Mouse (Mus musculus) midbrain, embryonic 12.5 days (tissue): ENCODE measurements at regions not wholly inside any gene's neighbourhood (a gene's known extent, or its start where the extent isn't known, plus 50 kb on each side); places are given as distances from the start of the nearest gene placed in this dataset.
"Not testable (repeated sequence)": the region's sequence is repeated elsewhere in the genome, so short reads cannot be mapped to it uniquely, and the experiment has no call there.

ENCODE experiments used
- ATAC-seq: fragments of 200-750 bp; cut with Nextera tagmentation; 2 replicates; pipeline ENCODE4 v1.8.0; 2017; ENCODE audit warnings: low read depth, moderate TSS enrichment, moderate library complexity; ENCODE audit not compliant: low FRiP score
- H3K27ac ChIP-seq: fragments of 300-500 bp; sonication (generic); replicated peaks from 2 replicates; pipeline ENCODE4 v1.5.1; 2016; ENCODE audit warnings: mild to moderate bottlenecking
- H3K27me3 ChIP-seq: fragments of 300-500 bp; sonication (generic); 2 replicates; pipeline ENCODE4 v1.6.1; 2016; ENCODE audit warnings: mild to moderate bottlenecking
- H3K36me3 ChIP-seq: fragments of 300-500 bp; sonication (generic); 2 replicates; pipeline ENCODE4 v1.6.1; 2016
- H3K4me1 ChIP-seq: fragments of 300-500 bp; sonication (generic); 2 replicates; pipeline ENCODE4 v1.6.1; 2016
- H3K4me2 ChIP-seq: fragments of 300-500 bp; sonication (generic); replicated peaks from 2 replicates; pipeline ENCODE4 v1.6.1; 2016; ENCODE audit warnings: mild to moderate bottlenecking, moderate library complexity
- H3K4me3 ChIP-seq: fragments of 300-500 bp; sonication (generic); 2 replicates; pipeline ENCODE4 v1.5.1; 2016; ENCODE audit warnings: mild to moderate bottlenecking
- H3K9ac ChIP-seq: fragments of 300-500 bp; sonication (generic); replicated peaks from 2 replicates; pipeline ENCODE4 v1.6.1; 2016; ENCODE audit warnings: mild to moderate bottlenecking, moderate library complexity
- H3K9me3 ChIP-seq: fragments of 300-500 bp; sonication (generic); 2 replicates; pipeline ENCODE4 v1.6.1; 2016; ENCODE audit warnings: mild to moderate bottlenecking
- WGBS: fragments of 180-500 bp; shearing (Covaris S2); methylation state at CpG from one replicate; pipeline ENCODE4 v1.1.7; 2016; 5-methylcytosine and 5-hydroxymethylcytosine counted together

DNA sequence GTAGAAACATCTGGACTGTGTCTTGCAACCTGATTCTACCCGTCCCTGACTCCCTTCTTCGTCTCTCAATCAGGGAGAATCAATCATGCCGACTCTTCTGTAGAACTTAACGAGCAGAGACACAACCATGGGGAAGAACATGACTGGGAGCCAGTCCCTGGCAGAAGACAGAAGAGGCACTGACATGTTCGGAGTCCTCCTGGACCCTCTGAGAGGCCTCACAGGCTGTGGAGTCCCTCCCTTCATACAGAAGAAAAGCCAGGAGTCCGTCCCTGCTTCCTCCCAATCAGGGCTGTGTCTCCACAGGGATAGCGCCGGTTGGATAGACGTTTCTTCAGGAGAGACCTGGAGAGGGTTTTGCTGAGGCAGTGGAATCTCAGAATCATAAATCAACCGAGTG, 139.2 kb upstream of the Sulf2 start:
- 85% methylated on average over 10 of the region's 10 CpGs for WGBS
- no peak for ATAC-seq
- no peak overlapping the region for H3K9ac ChIP-seq
- H3K4me1 ChIP-seq: peaks cover 20% of the 10 kb centered on the region
- H3K4me3 ChIP-seq: no peak overlapping the region
- no peak overlapping the region for H3K4me2 ChIP-seq
- H3K27me3 ChIP-seq: peaks cover 36% of the 10 kb centered on the region
- no peaks in the 10 kb centered on the region for H3K9me3 ChIP-seq
- H3K36me3 ChIP-seq: no peaks in the 10 kb centered on the region
- no peak overlapping the region for H3K27ac ChIP-seq

DNA sequence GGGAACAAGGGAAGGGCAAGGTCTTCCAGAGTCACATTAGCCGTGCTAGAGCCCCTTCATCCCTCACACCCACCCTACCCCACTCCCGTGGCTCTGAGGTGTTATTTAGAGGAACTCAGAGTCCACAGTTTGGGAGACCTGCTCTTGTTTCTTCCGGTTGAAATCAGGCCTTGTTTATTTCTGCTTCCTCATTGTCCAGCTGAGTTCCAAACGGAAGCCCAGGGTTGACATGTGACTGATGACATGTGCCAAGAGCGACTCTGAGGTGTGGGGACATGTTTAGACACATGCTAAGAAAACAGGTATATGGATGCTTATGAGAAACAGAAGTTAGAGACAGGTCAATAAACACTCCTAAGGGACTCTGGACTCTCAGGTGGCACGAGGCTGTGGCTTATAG, 137.5 kb upstream of the Sulf2 start:
- Histone ChIP-seq H3K4me2 (no peak overlapping the region), H3K27me3 (peaks cover 40% of the 10 kb centered on the region), H3K4me1 (peaks cover 26% of the 10 kb centered on the region), H3K36me3 (no peaks in the 10 kb centered on the region), H3K4me3 (no peak overlapping the region), H3K9me3 (no peaks in the 10 kb centered on the region), H3K9ac (no peak overlapping the region), H3K27ac (no peak overlapping the region)
- WGBS: 88% methylated on average over 6 of the region's 6 CpGs
- ATAC-seq: no peak

DNA sequence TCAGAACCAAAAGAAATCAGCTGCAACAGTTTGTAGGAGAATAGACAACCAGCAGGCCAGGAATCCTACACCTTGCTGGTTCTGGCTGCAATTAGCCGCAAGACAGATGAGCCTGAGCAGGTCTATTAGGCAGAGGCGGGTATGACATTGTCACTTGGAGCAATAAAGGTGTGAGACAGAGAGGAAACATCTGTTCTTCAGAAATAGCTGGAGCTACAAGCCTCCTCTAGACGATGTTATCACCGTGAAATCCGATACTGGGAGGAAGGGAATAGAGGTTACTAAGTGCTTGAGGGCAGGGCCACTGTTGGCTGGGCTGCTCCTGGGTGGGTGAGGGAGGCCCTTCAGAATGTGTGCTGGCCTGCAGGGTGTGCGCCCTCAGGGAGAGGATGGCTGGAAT, 135.8 kb upstream of the Sulf2 start:
- Histone ChIP-seq H3K27ac (no peak overlapping the region), H3K27me3 (peaks cover 45% of the 10 kb centered on the region), H3K36me3 (no peaks in the 10 kb centered on the region), H3K4me1 (peaks cover 28% of the 10 kb centered on the region), H3K4me2 (no peak overlapping the region), H3K9me3 (no peaks in the 10 kb centered on the region), H3K9ac (no peak overlapping the region), H3K4me3 (no peak overlapping the region)
- ATAC-seq: no peak
- WGBS: 44% methylated on average over 6 of the region's 6 CpGs

DNA sequence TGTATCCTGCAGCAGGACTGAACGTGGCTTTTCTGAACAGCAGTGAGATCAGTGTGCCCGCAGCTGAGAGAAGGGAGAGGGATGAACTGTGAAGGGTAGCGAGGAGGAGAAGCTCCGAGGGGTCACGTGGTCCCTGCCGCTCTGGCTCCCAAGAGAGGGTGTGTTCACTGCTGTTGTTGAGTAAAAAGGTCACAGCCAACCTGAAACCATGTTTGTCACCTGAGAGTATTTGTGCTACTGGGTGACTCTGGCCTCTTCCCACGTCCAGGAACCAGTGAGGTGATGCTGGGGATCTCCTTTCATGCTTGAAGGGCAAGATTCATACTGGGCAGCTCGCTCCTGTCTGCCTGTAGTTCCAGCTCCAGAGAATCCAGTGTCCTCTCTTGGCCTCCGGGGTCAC, 135.4 kb upstream of the Sulf2 start:
- Histone ChIP-seq H3K27me3 (peaks cover 47% of the 10 kb centered on the region), H3K9ac (no peak overlapping the region), H3K36me3 (no peaks in the 10 kb centered on the region), H3K4me3 (no peak overlapping the region), H3K4me2 (no peak overlapping the region), H3K9me3 (no peaks in the 10 kb centered on the region), H3K4me1 (peaks cover 26% of the 10 kb centered on the region), H3K27ac (no peak overlapping the region)
- ATAC-seq: no peak
- 57% methylated on average over 9 of the region's 9 CpGs for WGBS

DNA sequence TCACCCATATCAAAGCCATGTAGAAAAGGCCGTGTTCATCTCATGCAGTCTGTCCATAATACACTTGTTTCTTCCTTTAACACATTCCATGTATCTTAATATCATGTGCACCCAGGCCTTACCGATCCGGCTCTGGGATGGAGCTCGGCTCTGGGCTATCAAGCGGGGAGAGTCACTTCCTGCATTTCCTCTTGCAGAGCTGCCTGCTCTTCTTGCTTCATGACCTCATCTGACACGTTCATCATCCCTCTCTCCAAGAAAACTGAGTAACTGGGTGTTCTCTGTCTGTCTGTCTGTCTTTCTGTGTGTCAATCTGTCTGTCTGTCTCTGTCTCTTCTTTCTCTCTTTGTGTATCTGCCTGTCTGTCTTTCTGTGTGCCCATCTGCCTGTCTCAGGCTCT, 133.7 kb upstream of the Sulf2 start:
- H3K9ac ChIP-seq: no peak overlapping the region
- no peak overlapping the region for H3K4me2 ChIP-seq
- no peak for ATAC-seq
- WGBS: 83% methylated on average over 6 of the region's 6 CpGs
- H3K36me3 ChIP-seq: no peaks in the 10 kb centered on the region
- H3K27ac ChIP-seq: no peak overlapping the region
- H3K27me3 ChIP-seq: peaks cover 41% of the 10 kb centered on the region
- no peaks in the 10 kb centered on the region for H3K9me3 ChIP-seq
- peaks cover 26% of the 10 kb centered on the region for H3K4me1 ChIP-seq
- no peak overlapping the region for H3K4me3 ChIP-seq

DNA sequence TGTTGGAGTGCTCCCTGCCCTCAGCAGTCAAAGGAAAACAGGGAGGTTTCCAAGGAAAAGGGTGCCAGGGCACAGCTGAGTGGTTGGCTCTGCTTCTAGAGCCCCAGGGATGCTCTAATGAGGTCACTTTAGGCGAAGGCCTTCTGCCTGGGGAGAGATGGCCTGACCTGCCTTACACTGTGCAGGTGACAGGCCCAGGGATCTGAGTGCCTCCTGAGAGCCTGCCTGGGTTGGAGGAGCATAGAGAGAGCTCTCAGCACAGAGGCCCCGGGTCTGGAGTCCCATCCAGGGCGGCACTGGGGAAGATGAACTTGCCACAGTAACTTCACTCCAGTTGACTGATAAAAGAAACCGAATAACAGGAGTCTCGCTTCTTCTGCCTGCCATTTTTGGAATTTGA, 125.7 kb upstream of the Sulf2 start:
- not testable (repeated sequence) for H3K4me3 ChIP-seq, ATAC-seq, H3K27ac ChIP-seq, H3K4me2 ChIP-seq, H3K36me3 ChIP-seq, H3K9me3 ChIP-seq, H3K9ac ChIP-seq, H3K4me1 ChIP-seq
- no CpG with 5 or more reads among the region's 5 CpGs for WGBS
- H3K27me3 ChIP-seq: peaks cover 15% of the 10 kb centered on the region

DNA sequence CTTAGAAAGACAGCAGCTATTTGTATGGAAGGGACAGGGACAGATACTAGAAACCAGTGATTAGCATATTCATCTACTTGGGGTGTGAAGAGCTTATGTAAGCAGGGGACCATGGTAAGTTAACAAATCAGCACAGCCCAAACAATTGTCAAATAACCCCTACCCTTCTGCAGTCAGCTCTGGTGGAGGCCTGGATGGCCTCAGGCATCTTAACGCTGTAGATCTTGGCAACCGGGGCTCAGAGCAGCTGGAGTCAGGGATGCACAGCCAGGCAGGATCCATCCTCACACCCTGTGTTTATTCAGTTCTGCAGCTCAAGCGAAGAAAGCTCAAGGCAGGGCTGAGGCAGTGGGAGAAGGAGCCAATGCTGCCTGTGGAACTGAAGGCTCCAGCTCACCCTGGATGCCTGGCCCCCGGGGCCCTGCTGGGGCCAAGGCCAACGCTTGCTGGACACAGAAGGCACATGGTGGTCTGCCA, 125.2 kb upstream of the Sulf2 start:
- no peak overlapping the region for H3K4me3 ChIP-seq
- H3K36me3 ChIP-seq: no peaks in the 10 kb centered on the region
- H3K4me2 ChIP-seq: no peak overlapping the region
- ATAC-seq: 0 out of 2 replicates have a peak, but pooled peaks have one; percentile 12
- no peak overlapping the region; the same call in 1 of the 2 replicates for H3K27ac ChIP-seq
- H3K4me1 ChIP-seq: peaks cover 8% of the 10 kb centered on the region; the same call in 1 of the 2 replicates
- H3K9me3 ChIP-seq: no peaks in the 10 kb centered on the region
- 43% methylated on average over 5 of the region's 5 CpGs for WGBS
- H3K27me3 ChIP-seq: peaks cover 14% of the 10 kb centered on the region; the same call in 1 of the 2 replicates
- no peak overlapping the region for H3K9ac ChIP-seq

DNA sequence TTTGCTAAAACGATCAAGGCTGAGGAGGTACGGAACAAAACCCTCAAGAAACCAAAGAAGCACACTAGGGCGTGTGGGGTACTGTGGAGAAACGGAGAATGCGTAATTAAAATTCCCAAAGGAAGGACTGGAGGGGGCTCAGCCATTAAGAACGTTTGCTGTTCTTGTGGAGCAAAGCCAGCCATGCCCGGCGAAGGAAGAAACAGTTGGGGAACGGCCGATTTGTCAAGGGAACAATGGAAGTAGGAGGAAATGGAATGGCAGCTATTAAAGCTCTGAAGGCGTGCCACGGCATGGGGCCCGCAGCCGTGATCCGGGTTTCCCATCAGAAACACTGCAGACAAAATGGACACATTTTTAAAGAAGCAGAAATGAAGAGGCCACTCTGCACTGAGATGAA, 124.2 kb upstream of the Sulf2 start:
- no peaks in the 10 kb centered on the region for H3K36me3 ChIP-seq
- no peak overlapping the region for H3K27ac ChIP-seq
- no peak overlapping the region for H3K4me3 ChIP-seq
- H3K9ac ChIP-seq: no peak overlapping the region
- H3K4me1 ChIP-seq: peaks cover 8% of the 10 kb centered on the region; the same call in 1 of the 2 replicates
- peaks cover 17% of the 10 kb centered on the region for H3K27me3 ChIP-seq
- WGBS: 84% methylated on average over 15 of the region's 15 CpGs
- H3K9me3 ChIP-seq: no peaks in the 10 kb centered on the region
- ATAC-seq: no peak
- no peak overlapping the region for H3K4me2 ChIP-seq

DNA sequence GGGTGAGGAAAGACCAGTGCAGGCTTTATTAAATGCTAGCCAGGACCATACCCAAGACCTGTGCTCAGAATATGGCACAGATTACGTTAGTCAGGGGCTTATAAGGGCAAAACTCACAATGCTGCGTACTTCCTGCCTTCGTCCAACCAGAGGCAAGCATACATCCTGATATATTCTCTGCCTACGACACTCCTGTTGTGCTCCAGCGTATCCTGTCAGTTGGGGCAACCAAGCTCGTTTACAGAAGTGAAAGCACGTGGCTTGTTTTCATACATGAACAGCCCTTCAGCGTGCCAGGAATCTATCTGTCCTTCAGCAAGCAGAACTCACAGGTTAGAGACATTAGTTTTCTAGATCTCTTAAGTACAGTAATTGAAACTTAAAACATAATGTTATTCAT, 119.9 kb upstream of the Sulf2 start:
- peaks cover 17% of the 10 kb centered on the region for H3K4me1 ChIP-seq
- no peak overlapping the region for H3K9ac ChIP-seq
- peaks cover 13% of the 10 kb centered on the region for H3K27me3 ChIP-seq
- 89% methylated on average over 8 of the region's 8 CpGs for WGBS
- ATAC-seq: no peak
- no peak overlapping the region for H3K27ac ChIP-seq
- no peak overlapping the region for H3K4me3 ChIP-seq
- H3K4me2 ChIP-seq: no peak overlapping the region
- no peaks in the 10 kb centered on the region for H3K9me3 ChIP-seq
- no peaks in the 10 kb centered on the region for H3K36me3 ChIP-seq

DNA sequence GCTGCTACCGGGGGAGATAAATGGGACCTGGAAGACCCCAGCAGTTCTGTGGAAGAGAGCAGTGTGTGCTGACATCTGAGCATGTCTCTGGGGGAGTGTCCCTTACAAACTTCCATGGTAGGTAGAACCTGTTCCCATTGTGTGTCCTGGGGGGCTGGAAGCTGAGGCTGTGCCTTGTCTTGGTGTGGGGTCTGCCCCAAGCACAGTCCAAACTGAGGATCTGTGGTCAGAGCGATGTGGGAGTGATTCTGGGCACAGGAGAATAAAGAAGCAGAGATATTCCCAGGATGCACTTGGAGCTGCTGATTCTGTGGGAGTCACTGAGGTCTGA, 118.5 kb upstream of the Sulf2 start:
- ATAC-seq: no peak
- H3K4me3 ChIP-seq: no peak overlapping the region
- H3K9ac ChIP-seq: no peak overlapping the region
- no peaks in the 10 kb centered on the region for H3K9me3 ChIP-seq
- H3K4me1 ChIP-seq: peaks cover 14% of the 10 kb centered on the region
- H3K27me3 ChIP-seq: peaks cover 13% of the 10 kb centered on the region
- H3K4me2 ChIP-seq: no peak overlapping the region
- 62% methylated on average over 2 of the region's 2 CpGs for WGBS
- peak overlapping the region; percentile 25; the same call in 1 of the 2 replicates for H3K27ac ChIP-seq
- H3K36me3 ChIP-seq: no peaks in the 10 kb centered on the region

DNA sequence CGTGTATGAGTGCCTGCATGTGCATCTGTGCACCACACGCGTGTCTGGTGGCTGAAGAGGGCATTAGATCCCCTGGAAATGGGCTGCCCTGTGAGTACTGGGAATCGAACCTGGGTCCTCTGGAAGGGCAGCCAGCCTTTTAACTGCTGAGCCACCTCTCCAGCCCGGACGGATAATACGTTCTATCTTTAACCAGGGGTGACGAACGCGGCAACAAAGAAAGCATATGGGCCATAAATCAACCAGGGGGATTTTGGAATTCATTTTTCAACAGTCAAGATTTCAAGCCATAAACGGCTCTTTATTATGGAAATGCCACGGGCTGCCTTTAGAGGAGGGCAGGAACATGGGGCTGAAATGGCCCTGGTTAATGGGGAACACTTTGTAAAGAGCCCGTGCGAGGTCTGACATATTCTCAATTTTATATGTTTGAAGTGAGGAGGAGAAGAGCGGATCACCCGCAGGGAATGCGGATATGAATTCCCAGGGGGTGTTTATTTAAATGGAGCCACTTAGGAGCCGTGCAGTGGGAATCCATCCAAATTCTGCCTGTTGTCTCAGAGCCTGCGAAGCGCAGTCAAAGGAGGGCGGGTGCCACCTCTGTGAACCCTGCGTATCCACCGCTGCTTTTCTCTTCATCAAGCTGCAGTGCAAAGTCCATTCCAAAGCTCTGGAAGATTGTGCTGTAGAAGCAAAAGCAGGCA, 118.0 kb upstream of the Sulf2 start:
- Histone ChIP-seq H3K4me3 (no peak overlapping the region), H3K9ac (no peak overlapping the region), H3K27ac (peak overlapping the region; percentile 25; the same call in 1 of the 2 replicates), H3K4me1 (peaks cover 14% of the 10 kb centered on the region), H3K9me3 (no peaks in the 10 kb centered on the region), H3K4me2 (no peak overlapping the region), H3K36me3 (no peaks in the 10 kb centered on the region), H3K27me3 (peaks cover 15% of the 10 kb centered on the region)
- ATAC-seq: no peak
- WGBS: 53% methylated on average over 23 of the region's 23 CpGs

DNA sequence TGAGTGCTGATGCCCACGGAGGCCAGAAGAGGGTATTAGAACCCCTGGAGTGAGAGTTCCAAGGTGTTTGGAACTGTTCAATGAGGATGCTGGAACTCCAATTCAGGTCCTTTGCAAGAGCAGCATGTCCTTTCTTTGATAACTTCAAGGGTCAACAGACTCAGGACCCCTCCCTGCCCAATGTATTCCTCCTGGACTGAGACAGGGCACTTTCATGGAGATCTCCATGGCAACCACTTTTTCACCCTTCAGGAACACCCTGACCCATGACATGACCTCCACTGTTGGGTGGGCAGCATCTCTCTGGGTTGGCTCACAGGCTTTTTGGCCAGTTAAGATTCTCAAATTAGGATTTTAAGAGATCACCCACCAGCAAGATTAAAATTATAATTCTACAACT, 117.4 kb upstream of the Sulf2 start:
- Histone ChIP-seq H3K4me3 (no peak overlapping the region), H3K9me3 (no peaks in the 10 kb centered on the region), H3K27ac (no peak overlapping the region), H3K9ac (no peak overlapping the region), H3K27me3 (peaks cover 21% of the 10 kb centered on the region), H3K4me2 (no peak overlapping the region), H3K36me3 (no peaks in the 10 kb centered on the region), H3K4me1 (peaks cover 14% of the 10 kb centered on the region)
- 18% methylated on average over 1 of the region's 1 CpGs for WGBS
- ATAC-seq: no peak

DNA sequence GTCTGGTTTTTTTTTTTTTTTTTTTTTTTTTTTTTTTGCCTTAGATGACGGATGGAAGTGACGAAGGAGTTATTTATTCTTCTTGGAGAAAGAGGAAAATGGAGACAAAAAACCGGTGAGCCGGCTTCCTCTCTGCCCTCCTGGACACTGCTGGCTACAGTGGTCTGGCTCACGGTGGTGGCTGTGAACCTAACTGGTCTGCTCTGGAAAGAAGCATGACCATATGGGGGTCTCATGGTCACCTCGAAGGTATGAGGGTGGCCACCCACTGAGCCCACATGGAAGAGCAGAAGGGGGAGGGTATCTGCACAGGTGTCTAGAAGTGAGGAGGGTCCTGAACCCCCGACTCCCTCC, 116.7 kb upstream of the Sulf2 start:
- no peak overlapping the region for H3K9ac ChIP-seq
- ATAC-seq: no peak
- H3K4me1 ChIP-seq: peaks cover 14% of the 10 kb centered on the region
- no peak overlapping the region for H3K4me2 ChIP-seq
- no peaks in the 10 kb centered on the region for H3K36me3 ChIP-seq
- 84% methylated on average over 7 of the region's 7 CpGs for WGBS
- H3K27me3 ChIP-seq: peaks cover 21% of the 10 kb centered on the region
- no peak overlapping the region for H3K4me3 ChIP-seq
- no peak overlapping the region for H3K27ac ChIP-seq
- H3K9me3 ChIP-seq: no peaks in the 10 kb centered on the region
